Comparison of ENCODE assay signal across 27 mouse cellular contexts in genomic region chr16:81319037-81319436, GRCm38 (mm10).
"Had no signal": no experiment of that assay in that cellular context is flagged by ENCODE, and none has a peak within 500 bp of the region (broad histone marks: within the 10 kb centered on the region; RNA-seq: fewer than 3 reads in every experiment).

No protein-coding gene starts in this region.

- H3K4me2 ChIP-seq: embryonic facial prominence, embryonic 12.5 days; embryonic facial prominence, embryonic 13.5 days; embryonic facial prominence, embryonic 15.5 days; forebrain, embryonic 13.5 days; forebrain, embryonic 15.5 days had no signal

- H3K27me3 ChIP-seq: embryonic facial prominence, embryonic 12.5 days; embryonic facial prominence, embryonic 13.5 days; embryonic facial prominence, embryonic 15.5 days; forebrain, embryonic 13.5 days; forebrain, embryonic 15.5 days had no signal

- DNase-seq: cerebellum, adult 2 months; cerebellum, adult 8-10 months; cerebellum, adult 9-10 months; cerebellum, adult 9-11 months; cerebellum, postnatal 10 days; cerebellum, postnatal 14 days; cerebellum, postnatal 25 days; cerebellum, postnatal 36 days; embryo, embryonic 11 days; forebrain, postnatal 0 days; gastrocnemius, adult 2 months; gastrocnemius, postnatal 10 days; gastrocnemius, postnatal 14 days; gastrocnemius, postnatal 25 days; gastrocnemius, postnatal 36 days; heart, adult 11 months; heart, adult 18-20 months; heart, adult 2 months had no signal

- H3K9ac ChIP-seq: embryonic facial prominence, embryonic 12.5 days; embryonic facial prominence, embryonic 13.5 days; embryonic facial prominence, embryonic 15.5 days; forebrain, embryonic 13.5 days; forebrain, embryonic 15.5 days; forebrain, postnatal 0 days had no signal

- H3K36me3 ChIP-seq: embryonic facial prominence, embryonic 10.5 days; embryonic facial prominence, embryonic 12.5 days; embryonic facial prominence, embryonic 13.5 days; embryonic facial prominence, embryonic 15.5 days; forebrain, embryonic 15.5 days had no signal

- H3K4me3 ChIP-seq: embryonic facial prominence, embryonic 10.5 days; embryonic facial prominence, embryonic 12.5 days; embryonic facial prominence, embryonic 13.5 days; embryonic facial prominence, embryonic 15.5 days; erythroblast, embryonic 14.5 days; forebrain, embryonic 13.5 days; forebrain, embryonic 15.5 days; gastrocnemius, adult 2 months; heart, adult 2 months had no signal

- ATAC-seq: forebrain, embryonic 13.5 days; forebrain, embryonic 14.5 days; forebrain, embryonic 15.5 days; forebrain, embryonic 16.5 days; forebrain, postnatal 0 days had no signal

- H3K9me3 ChIP-seq: embryonic facial prominence, embryonic 10.5 days; embryonic facial prominence, embryonic 12.5 days; embryonic facial prominence, embryonic 13.5 days; embryonic facial prominence, embryonic 15.5 days; forebrain, embryonic 13.5 days; forebrain, embryonic 15.5 days had no signal

- H3K4me1 ChIP-seq: embryonic facial prominence, embryonic 10.5 days; embryonic facial prominence, embryonic 12.5 days; embryonic facial prominence, embryonic 13.5 days; embryonic facial prominence, embryonic 15.5 days; forebrain, embryonic 13.5 days; forebrain, embryonic 15.5 days had no signal

- H3K27ac ChIP-seq: embryonic facial prominence, embryonic 10.5 days; embryonic facial prominence, embryonic 12.5 days; embryonic facial prominence, embryonic 13.5 days; embryonic facial prominence, embryonic 15.5 days; forebrain, embryonic 13.5 days; forebrain, embryonic 15.5 days; gastrocnemius, adult 2 months; heart, adult 2 months had no signal
